Mouse (Mus musculus) frontal cortex, postnatal 10 days (tissue): ENCODE data around the gene Dnaja4.

Experiments used
- DNase-seq, 2 experiments: peaks; one replicate each; pipeline ENCODE4 v3.0.0; 2022; ENCODE audit warnings: low spot score in 2 of 2, mixed read lengths in 1 of 2

The Dnaja4 gene

DNA sequence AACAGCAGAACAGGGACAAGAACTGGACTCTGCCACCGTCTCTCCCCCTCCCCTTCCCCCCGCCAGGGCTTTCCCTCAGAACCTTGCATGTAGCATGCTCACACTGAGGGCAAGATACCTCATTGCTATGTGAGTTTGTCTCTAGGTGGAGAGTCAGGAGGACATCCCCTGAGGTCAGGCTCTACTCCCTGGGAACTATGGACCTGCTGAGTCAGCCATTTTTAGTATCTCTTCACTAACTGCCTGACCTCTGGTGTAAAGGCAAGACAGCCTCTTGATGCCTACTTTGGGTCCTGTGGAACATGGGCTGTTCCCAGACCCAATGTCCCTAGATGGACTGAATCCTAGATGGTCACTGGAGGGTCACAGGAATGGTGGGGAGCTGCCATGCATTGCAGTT is 53.0 kb downstream of the Dnaja4 start:
- no peak for DNase-seq

DNA sequence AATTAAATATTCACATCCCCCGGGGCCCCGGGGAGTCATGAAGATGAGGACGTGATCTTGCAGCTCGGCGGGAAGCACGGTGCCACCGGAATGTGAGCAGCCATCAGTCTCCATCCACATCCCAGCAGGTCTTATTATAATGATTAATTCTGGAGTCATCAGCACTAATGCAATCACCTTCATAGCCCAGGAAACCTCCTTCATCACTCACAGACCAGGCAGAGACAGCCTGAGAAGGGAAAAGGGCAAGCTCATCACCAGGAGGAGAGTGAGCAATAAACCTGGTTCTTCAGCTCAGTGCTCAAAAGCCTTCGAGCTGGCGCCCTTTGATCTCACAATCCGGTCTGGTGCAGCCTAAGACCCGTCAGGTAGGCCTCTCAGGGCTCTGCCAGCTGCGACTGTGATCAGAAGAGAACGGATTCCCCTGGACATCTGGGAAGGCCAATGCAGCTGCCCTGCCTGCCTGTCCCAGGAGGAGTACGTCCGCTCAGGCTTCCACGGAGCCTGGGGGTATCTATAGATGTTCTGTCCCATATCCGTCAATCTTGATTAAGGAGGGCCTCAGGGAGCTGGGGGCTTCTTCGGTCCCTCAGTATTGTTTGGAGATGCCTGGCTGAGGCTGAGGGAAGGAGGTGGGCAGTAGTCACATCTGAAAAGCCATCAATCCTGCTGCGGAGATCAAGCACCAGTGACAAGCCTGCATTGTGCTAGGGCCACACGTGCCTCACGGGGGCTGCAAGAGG is 53.7 kb downstream of the Dnaja4 start:
- DNase-seq = no peak

DNA sequence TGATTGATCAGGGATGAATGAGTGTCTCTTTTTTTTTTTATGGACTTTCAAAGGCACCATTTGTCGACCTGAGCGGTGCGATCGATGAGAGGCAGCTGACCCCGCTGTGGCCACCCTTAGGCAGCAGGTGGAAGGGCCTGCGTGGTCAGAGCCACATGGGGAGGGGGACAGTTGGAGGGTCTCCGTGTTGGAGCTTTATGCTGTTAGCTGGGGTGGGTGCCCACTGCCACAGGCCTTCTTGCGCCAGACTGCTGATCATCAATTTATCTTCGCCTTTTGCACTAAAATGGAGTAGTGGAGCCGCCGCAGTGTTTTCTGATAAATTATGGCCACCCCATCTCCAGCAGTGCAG is 54.2 kb downstream of the Dnaja4 start:
- no peak for DNase-seq

DNA sequence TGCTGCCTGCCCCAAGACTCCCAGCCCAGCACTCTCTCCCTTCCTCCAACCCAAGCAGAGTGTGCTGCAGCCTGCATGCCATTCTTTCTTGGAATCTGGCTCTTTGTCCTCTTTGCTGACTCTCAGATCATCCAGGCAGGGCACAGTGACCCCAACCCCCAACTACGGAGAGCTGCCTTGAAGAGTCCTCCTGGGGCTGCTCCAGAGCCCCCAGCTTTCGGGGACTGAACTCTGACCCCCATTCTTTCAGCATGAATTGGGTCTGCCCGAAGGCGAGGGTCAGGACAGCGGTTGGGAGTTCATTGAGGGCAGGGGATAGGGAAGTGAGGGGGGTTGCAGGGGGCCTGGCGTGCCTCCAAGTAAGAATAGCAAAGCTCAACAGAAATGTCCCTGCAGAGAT is 60.9 kb downstream of the Dnaja4 start:
- DNase-seq = no peak

DNA sequence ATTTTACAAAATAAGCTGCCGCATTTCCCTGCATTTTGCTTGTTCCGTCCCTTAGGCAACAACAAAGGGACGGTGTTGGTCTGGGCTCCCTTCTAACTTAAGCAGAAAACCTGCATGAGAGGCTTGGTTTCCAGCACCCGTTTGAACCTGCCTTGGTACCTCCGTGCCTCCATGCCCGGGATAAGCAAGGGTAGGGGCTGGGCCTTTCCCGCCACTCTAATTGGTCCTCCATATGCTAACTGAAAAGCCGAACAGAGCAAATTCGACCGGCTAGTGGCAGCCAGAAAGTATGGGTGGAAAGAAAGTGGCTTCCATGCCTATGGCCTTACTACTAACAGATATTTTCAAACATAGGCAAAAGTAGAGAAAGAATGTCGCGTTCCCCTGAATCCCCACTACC is 65.4 kb downstream of the Dnaja4 start:
- no peak for DNase-seq

DNA sequence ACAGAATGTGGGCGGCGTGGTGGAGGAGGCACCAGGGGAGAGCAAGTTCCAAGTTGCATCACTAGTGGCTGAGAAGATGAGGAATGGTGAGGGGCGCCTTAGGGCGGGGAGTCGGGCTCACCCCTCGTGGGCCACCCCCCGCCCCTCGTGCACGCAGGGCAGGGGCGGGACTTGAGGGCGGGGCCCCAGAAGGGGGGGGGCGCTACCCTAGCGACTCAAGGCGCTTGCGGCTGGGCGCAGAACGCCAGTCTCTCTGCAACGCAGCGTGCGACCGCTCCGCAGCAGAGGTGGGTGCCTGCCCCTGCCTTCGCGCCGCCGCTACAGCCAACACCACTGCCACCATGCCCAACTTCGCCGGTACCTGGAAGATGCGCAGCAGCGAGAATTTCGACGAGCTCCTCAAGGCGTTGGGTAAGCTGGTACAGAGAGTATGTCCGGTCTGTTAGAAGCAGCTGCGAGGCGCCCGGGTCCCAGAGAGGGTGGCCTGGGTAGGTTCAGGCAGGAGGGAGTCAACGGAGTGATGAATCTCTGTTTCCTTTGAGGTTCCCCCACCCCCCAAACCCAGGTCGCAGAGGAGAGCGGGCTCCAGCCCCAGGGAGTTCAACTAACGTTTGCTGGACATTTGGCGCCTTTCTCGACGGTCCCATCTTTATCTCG is 66.0 kb downstream of the Dnaja4 start, which contains the start of gene Crabp1:
Gene Crabp1 (plus strand): TSS at position 188 of the 657 bp plus-strand sequence.
- DNase-seq = no peak

DNA sequence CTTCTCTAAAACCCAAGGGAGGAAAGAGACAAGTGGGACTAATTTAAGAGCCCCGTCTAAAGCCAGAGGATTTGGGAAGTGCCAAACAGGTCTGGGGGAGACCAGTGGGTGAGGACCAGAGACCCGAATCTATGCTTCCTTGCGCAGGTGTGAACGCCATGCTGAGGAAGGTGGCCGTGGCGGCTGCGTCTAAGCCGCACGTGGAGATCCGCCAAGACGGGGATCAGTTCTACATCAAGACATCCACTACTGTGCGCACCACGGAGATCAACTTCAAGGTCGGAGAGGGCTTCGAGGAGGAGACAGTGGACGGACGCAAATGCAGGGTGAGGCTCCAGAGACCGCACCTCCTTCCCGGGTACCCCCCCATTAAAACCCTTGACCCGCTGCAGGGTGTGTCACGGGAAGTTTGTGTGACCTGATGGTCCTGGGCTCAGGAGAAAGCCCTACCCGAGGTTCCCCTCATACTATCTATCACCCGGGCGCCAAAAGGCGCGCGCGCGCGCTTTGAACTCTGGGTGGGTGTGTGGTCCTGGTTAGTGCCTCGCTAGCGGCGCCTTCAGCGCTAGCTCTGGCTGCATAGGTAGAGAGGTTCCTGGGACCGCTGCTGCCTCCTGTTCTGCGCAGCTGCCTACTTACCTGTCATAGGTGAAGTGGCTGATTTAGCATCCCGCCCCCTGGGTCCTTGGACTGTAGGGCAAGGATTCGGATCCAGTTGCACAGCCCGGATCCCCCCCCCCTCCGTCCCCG is 66.8 kb downstream of the Dnaja4 start:
- DNase-seq = no peak
